Mouse (Mus musculus) C2C12 (cell line): ENCODE measurements around the gene Tex45. TPM values are rescaled to one million over a fixed set of nuclear protein-coding genes. Genes with fewer than 3 reads are reported as not detected.

Experiments used
- H3K27me3 ChIP-seq: one replicate; pipeline ENCODE4 v1.6.1; 2011; ENCODE audit not compliant: control insufficient read depth, insufficient read depth, insufficient read length
- H3K36me3 ChIP-seq: one replicate; pipeline ENCODE4 v1.6.1; 2011; ENCODE audit not compliant: control insufficient read depth, insufficient read depth
- H3K4me3 ChIP-seq: one replicate; pipeline ENCODE4 v1.5.1; 2011; ENCODE audit warnings: mild to moderate bottlenecking, control low read depth; ENCODE audit not compliant: poor library complexity, insufficient read depth, severe bottlenecking
- H3K79me2 ChIP-seq: one replicate; pipeline ENCODE4 v1.6.1; 2011; ENCODE audit not compliant: control insufficient read depth, insufficient read depth
- H3K79me3 ChIP-seq: one replicate; pipeline ENCODE4 v1.6.1; 2011; ENCODE audit warnings: low read depth, control low read depth
- H3ac ChIP-seq: one replicate; pipeline ENCODE3; 2011; ENCODE audit warnings: low read depth; ENCODE audit not compliant: control insufficient read depth, insufficient read length
- CEBPB ChIP-seq: IDR thresholded peaks from one replicate; pipeline ENCODE4 v1.6.1; 2011; ENCODE audit warnings: low read depth, mild to moderate bottlenecking, control low read depth, moderate library complexity
- CTCF ChIP-seq: IDR thresholded peaks from one replicate; pipeline ENCODE4 v1.5.1; 2011; ENCODE audit not compliant: control insufficient read depth, insufficient read depth, insufficient read length
- FOSL1 ChIP-seq: IDR thresholded peaks from one replicate; pipeline ENCODE4 v1.8.0; 2011; ENCODE audit warnings: mild to moderate bottlenecking, low read length; ENCODE audit not compliant: poor library complexity, insufficient read depth, severe bottlenecking
- MAX ChIP-seq: IDR thresholded peaks from one replicate; pipeline ENCODE4 v1.6.1; 2011; ENCODE audit warnings: mild to moderate bottlenecking, control low read depth
- MYOD1 ChIP-seq: IDR thresholded peaks from one replicate; pipeline ENCODE4 v1.6.1; 2011; ENCODE audit warnings: low read depth; ENCODE audit not compliant: control insufficient read depth, insufficient read length
- MYOG ChIP-seq: IDR thresholded peaks from one replicate; pipeline ENCODE4 v1.6.1; 2011; ENCODE audit not compliant: control insufficient read depth, insufficient read length; ENCODE audit errors: extremely low read depth
- USF1 ChIP-seq: IDR thresholded peaks from one replicate; pipeline ENCODE4 v1.6.1; 2011; ENCODE audit warnings: low read depth, mild to moderate bottlenecking, control low read depth, moderate library complexity
- polyA plus RNA-seq: library from polyadenylated mRNA; unstranded; fragments of >200 nt; fragmentation: generic; extraction: Trizol; gene quantifications from one replicate; pipeline ENCODE4 v1.2.1, GENCODE M21; 2012; ENCODE audit warnings: missing spikeins

Gene Tex45
- polyA plus RNA-seq, 1 experiment, result not detected

- peak within 1 kb of the TSS; percentile 63 for H3ac ChIP-seq
- H3K27me3 ChIP-seq, result no peaks in the 10 kb centered on the region
- TF ChIP-seq CTCF (no peak), USF1 (no peak), FOSL1 (no peak), MYOG (no peak), MYOD1 (no peak), CEBPB (no peak), MAX (no peak)
These were observed 44.6 kb downstream of the Tex45 start, which contains the start of gene Pnpla6 for GRCm38 (mm10) chr8:3515260-3515671. Pnpla6 (plus strand) TSS chr8:3515384.

GRCm38 (mm10) chr8:3515771-3516417 is 45.2 kb downstream of the Tex45 start:
- no peak for TF ChIP-seq MAX
- no peak for TF ChIP-seq FOSL1
- no peak for TF ChIP-seq CTCF
- no peak for TF ChIP-seq USF1
- no peak for TF ChIP-seq CEBPB
- no peak for TF ChIP-seq MYOD1
- TF ChIP-seq MYOG, result no peak
- Histone ChIP-seq H3ac (peak overlapping the region; percentile 63), H3K79me3 (no peaks in the 10 kb centered on the region), H3K79me2 (peaks cover 12% of the 10 kb centered on the region), H3K36me3 (peaks cover 11% of the 10 kb centered on the region), H3K27me3 (no peaks in the 10 kb centered on the region), H3K4me3 (peak overlapping the region; percentile 59)

More at GRCm38 (mm10) chr8:3515260-3515671, 44.6 kb downstream of the Tex45 start, which contains the start of gene Pnpla6:
- Histone ChIP-seq H3K79me3 (no peaks in the 10 kb centered on the region), H3K79me2 (peaks cover 12% of the 10 kb centered on the region), H3K36me3 (peaks cover 11% of the 10 kb centered on the region), H3K4me3 (peak within 1 kb of the TSS; percentile 59)

- peak overlapping the region; percentile 59 for H3K4me3 ChIP-seq
- no peak for TF ChIP-seq MYOD1
- TF ChIP-seq MYOG, result no peak
- TF ChIP-seq MAX, result peak; percentile 44
- H3ac ChIP-seq, result peak overlapping the region; percentile 63
- H3K79me2 ChIP-seq, result peaks cover 12% of the 10 kb centered on the region
- H3K27me3 ChIP-seq, result no peaks in the 10 kb centered on the region
- peaks cover 7% of the 10 kb centered on the region for H3K36me3 ChIP-seq
- no peaks in the 10 kb centered on the region for H3K79me3 ChIP-seq
These were observed 45.9 kb downstream of the Tex45 start for GRCm38 (mm10) chr8:3516450-3517116.

GRCm38 (mm10) chr8:3517117-3517495 is 46.4 kb downstream of the Tex45 start:
- Histone ChIP-seq H3K27me3 (no peaks in the 10 kb centered on the region), H3ac (peak overlapping the region; percentile 51), H3K36me3 (peaks cover 7% of the 10 kb centered on the region), H3K79me3 (no peaks in the 10 kb centered on the region), H3K79me2 (peaks cover 12% of the 10 kb centered on the region), H3K4me3 (peak overlapping the region; percentile 59)
- TF ChIP-seq CTCF, result no peak

GRCm38 (mm10) chr8:3522007-3522697 is 51.5 kb downstream of the Tex45 start:
- Histone ChIP-seq H3K4me3 (no peak overlapping the region), H3ac (no peak overlapping the region), H3K79me2 (peaks cover 9% of the 10 kb centered on the region), H3K36me3 (peaks cover 37% of the 10 kb centered on the region), H3K79me3 (no peaks in the 10 kb centered on the region), H3K27me3 (no peaks in the 10 kb centered on the region)
- TF ChIP-seq MYOG (no peak), USF1 (no peak), CTCF (no peak), MAX (no peak), FOSL1 (no peak), CEBPB (no peak), MYOD1 (no peak)

- Histone ChIP-seq H3K36me3 (peaks cover 20% of the 10 kb centered on the region), H3K79me2 (no peaks in the 10 kb centered on the region)
- no peak for TF ChIP-seq MAX
- no peak for TF ChIP-seq USF1
- no peak for TF ChIP-seq MYOG
- TF ChIP-seq MYOD1, result no peak
These were observed 60.2 kb downstream of the Tex45 start for GRCm38 (mm10) chr8:3530816-3531215.

More at GRCm38 (mm10) chr8:3530816-3531215, 60.2 kb downstream of the Tex45 start:
- Histone ChIP-seq H3K27me3 (no peaks in the 10 kb centered on the region), H3K79me3 (no peaks in the 10 kb centered on the region), H3ac (no peak overlapping the region), H3K4me3 (no peak overlapping the region)
